Mouse (Mus musculus) adrenal gland, postnatal 4 days (tissue): Measurements from ENCODE around the gene Iqcj. TPM values are rescaled to one million over a fixed set of nuclear protein-coding genes. Genes with fewer than 3 reads are reported as not detected.

Source experiments
- DNase-seq, 2 experiments: peaks; one replicate each; pipeline ENCODE4 v3.0.0; 2021 to 2022; ENCODE audit warnings: low spot score in 2 of 2, mixed read lengths in 2 of 2
- total RNA-seq, 2 experiments: library from RNA; stranded (reverse); gene quantifications; 2 replicates each; pipeline ENCODE4 v1.2.3; 2021

Iqcj gene
- total RNA-seq, 2 experiments from 2014 or later: not detected

- no peak for DNase-seq
These were observed 62.5 kb downstream of the Iqcj start for GRCm38 (mm10) chr3:67954459-67955065.

GRCm38 (mm10) chr3:67959672-67960071 lies 67.7 kb downstream of the Iqcj start:
- DNase-seq: no peak

- DNase-seq: no peak
These were observed 68.1 kb downstream of the Iqcj start for GRCm38 (mm10) chr3:67960133-67960532.

GRCm38 (mm10) chr3:67960727-67961126 lies 68.7 kb downstream of the Iqcj start:
- DNase-seq: no peak

- no peak for DNase-seq
These were observed 70.1 kb downstream of the Iqcj start for GRCm38 (mm10) chr3:67961934-67962639.

- no peak for DNase-seq
These were observed 82.4 kb downstream of the Iqcj start for GRCm38 (mm10) chr3:67974340-67974998.

- DNase-seq: no peak
These were observed 88.0 kb downstream of the Iqcj start for GRCm38 (mm10) chr3:67980006-67980405.

GRCm38 (mm10) chr3:67983329-67983728 lies 91.3 kb downstream of the Iqcj start:
- no peak for DNase-seq

- no peak for DNase-seq
These were observed 110.4 kb downstream of the Iqcj start for GRCm38 (mm10) chr3:68002415-68002814.

- DNase-seq: no peak
These were observed 120.3 kb downstream of the Iqcj start for GRCm38 (mm10) chr3:68012342-68012741.

- no peak for DNase-seq
These were observed 123.8 kb downstream of the Iqcj start for GRCm38 (mm10) chr3:68015786-68016185.

- DNase-seq: no peak
These were observed 127.4 kb downstream of the Iqcj start for GRCm38 (mm10) chr3:68019401-68019800.

GRCm38 (mm10) chr3:68036097-68036496 lies 144.1 kb downstream of the Iqcj start:
- DNase-seq: no peak

GRCm38 (mm10) chr3:68042951-68043350 lies 150.9 kb downstream of the Iqcj start:
- DNase-seq: no peak

GRCm38 (mm10) chr3:68045475-68046416 lies 153.7 kb downstream of the Iqcj start:
- DNase-seq: no peak

- no peak for DNase-seq
These were observed 161.5 kb downstream of the Iqcj start for GRCm38 (mm10) chr3:68053538-68053937.

GRCm38 (mm10) chr3:68055071-68055470 lies 163.1 kb downstream of the Iqcj start:
- DNase-seq: no peak

- DNase-seq: peak; percentile 17 to 46
These were observed 164.6 kb downstream of the Iqcj start for GRCm38 (mm10) chr3:68056373-68057275.

- DNase-seq: no peak
These were observed 167.3 kb downstream of the Iqcj start for GRCm38 (mm10) chr3:68059162-68059800.

GRCm38 (mm10) chr3:68064731-68065130 lies 172.7 kb downstream of the Iqcj start, which contains the start of gene Schip1:
TSS of gene Schip1 (plus strand) at chr3:68064802.
- DNase-seq: peak in 1 of 2 experiments; percentile 26
